Mouse (Mus musculus): ENCODE measurements around the gene Cbx4. TPM values are rescaled to one million over a fixed set of nuclear protein-coding genes. Genes with fewer than 3 reads are reported as not detected.
A peak's percentile ranks its signal among the peaks of the same experiment; 100 is the strongest.
"Not testable (repeated sequence)": the region's sequence is repeated elsewhere in the genome, so short reads cannot be mapped to it uniquely, and the experiment has no call there.

Gene Cbx4
- total RNA-seq, 2 experiments from 2014 or later, result 22.1 to 22.6 TPM

- peak in 1 of 2 experiments; percentile 33 for DNase-seq
- intact Hi-C loops (cut with DNase I), result no loop called here
Measured at GRCm38 (mm10) chr11:119116992-119117391, 31.0 kb upstream of the Cbx4 start.

- DNase-seq, result no peak
Measured at GRCm38 (mm10) chr11:119112721-119113120, 26.7 kb upstream of the Cbx4 start.

GRCm38 (mm10) chr11:119111345-119111744 is 25.3 kb upstream of the Cbx4 start:
- DNase-seq, result no peak
- intact Hi-C loops (cut with DNase I), result loop anchor here (5.0 kb wide), 1 partner anchor 66 kb away; no protein-coding TSS in a partner anchor

More at GRCm38 (mm10) chr11:119112721-119113120, 26.7 kb upstream of the Cbx4 start:
- intact Hi-C loops (cut with DNase I), result loop anchor here (5.0 kb wide), 1 partner anchor 65 kb away; no protein-coding TSS in a partner anchor

- intact Hi-C loops (cut with DNase I), result loop anchor here (5.0 kb wide), 1 partner anchor 68 kb away; no protein-coding TSS in a partner anchor
- DNase-seq, result no peak
Measured at GRCm38 (mm10) chr11:119109415-119110071, 23.5 kb upstream of the Cbx4 start.

GRCm38 (mm10) chr11:119108573-119109263 is 22.7 kb upstream of the Cbx4 start:
- no peak for DNase-seq
- intact Hi-C loops (cut with DNase I), result no loop called here

GRCm38 (mm10) chr11:119106289-119106688 is 20.3 kb upstream of the Cbx4 start:
- peak in 1 of 2 experiments; percentile 23 for DNase-seq
- intact Hi-C loops (cut with DNase I), result no loop called here

GRCm38 (mm10) chr11:119105748-119106147 is 19.7 kb upstream of the Cbx4 start:
- intact Hi-C loops (cut with DNase I), result no loop called here
- DNase-seq, result peak in 1 of 2 experiments; percentile 29

- intact Hi-C loops (cut with DNase I), result no loop called here
Measured at GRCm38 (mm10) chr11:119105071-119105609, 19.1 kb upstream of the Cbx4 start.

GRCm38 (mm10) chr11:119103991-119104390 is 18.0 kb upstream of the Cbx4 start:
- DNase-seq, result no peak
- intact Hi-C loops (cut with DNase I), result no loop called here

More at GRCm38 (mm10) chr11:119105071-119105609, 19.1 kb upstream of the Cbx4 start:
- DNase-seq, result no peak

GRCm38 (mm10) chr11:119100355-119100754 is 14.3 kb upstream of the Cbx4 start:
- DNase-seq; intact Hi-C loops (cut with DNase I): not testable (repeated sequence)

- intact Hi-C loops (cut with DNase I), result no loop called here
- no peak for DNase-seq
Measured at GRCm38 (mm10) chr11:119098202-119098601, 12.2 kb upstream of the Cbx4 start.

- intact Hi-C loops (cut with DNase I), result no loop called here
- DNase-seq, result no peak
Measured at GRCm38 (mm10) chr11:119095441-119095840, 9.4 kb upstream of the Cbx4 start.

- no peak for DNase-seq
- intact Hi-C loops (cut with DNase I), result no loop called here
Measured at GRCm38 (mm10) chr11:119093322-119093721, 7.3 kb upstream of the Cbx4 start.

- intact Hi-C loops (cut with DNase I), result no loop called here
Measured at GRCm38 (mm10) chr11:119092286-119092685, 6.3 kb upstream of the Cbx4 start.

GRCm38 (mm10) chr11:119091598-119091991 is 5.6 kb upstream of the Cbx4 start:
- intact Hi-C loops (cut with DNase I), result loop anchor here (1.0 kb wide), 1 partner anchor 96 kb away; no protein-coding TSS in a partner anchor
- DNase-seq, result peak; percentile 62 to 73

More at GRCm38 (mm10) chr11:119092286-119092685, 6.3 kb upstream of the Cbx4 start:
- peak in 1 of 2 experiments; percentile 7 for DNase-seq

- intact Hi-C loops (cut with DNase I), result loop anchor here (1.0 kb wide), 1 partner anchor 96 kb away; no protein-coding TSS in a partner anchor
- DNase-seq, result peak; percentile 80 to 81
Measured at GRCm38 (mm10) chr11:119090961-119091597, 5.1 kb upstream of the Cbx4 start.

- DNase-seq, result peak; percentile 33 to 52
- intact Hi-C loops (cut with DNase I), result no loop called here
Measured at GRCm38 (mm10) chr11:119090076-119090960, 4.3 kb upstream of the Cbx4 start.

GRCm38 (mm10) chr11:119089235-119090075 is 3.4 kb upstream of the Cbx4 start:
- intact Hi-C loops (cut with DNase I), result no loop called here
- peak; percentile 44 to 50 for DNase-seq

Measured in heart, postnatal 10 days (tissue).